In genomic region chrX:8901906-8902472, GRCm38 (mm10) we compare ENCODE assay signal across 1 mouse cellular context.
A peak's percentile ranks its signal among the peaks of the same experiment; 100 is the strongest.
TF ChIP-seq lines count a peak whose summit lies in the region.

No protein-coding gene starts in this region.

TF ChIP-seq in CH12.LX, 34 proteins besides CTCF, POLR2A, EP300 and RAD21:
- TF ChIP-seq TBP (conservative IDR thresholded peaks at IDR 0.05; ENCODE audit: low read depth, low read length), result no peak
- peak; percentile 73 for TF ChIP-seq CHD2 (IDR thresholded peaks at IDR 0.05; ENCODE audit: low read length)
TF ChIP-seq in CH12.LX: peak in this region for 1.
